Mouse (Mus musculus): ENCODE measurements around the gene Emilin1.

The Emilin1 gene

GRCm38 (mm10) chr5:30959198-30959854 lies 46.1 kb downstream of the Emilin1 start:
- DNase-seq (ENCODE audit: low read depth, low spot score): no peak

- peak; percentile 99 for DNase-seq (ENCODE audit: low read depth, low spot score)
Measured at GRCm38 (mm10) chr5:30959966-30960501, 46.8 kb downstream of the Emilin1 start, which contains the start of gene Preb. Gene Preb, minus strand, starts transcription at chr5:30960361.

- no peak for DNase-seq (ENCODE audit: low read depth, low spot score)
Measured at GRCm38 (mm10) chr5:30960814-30961213, 47.6 kb downstream of the Emilin1 start.

- DNase-seq (ENCODE audit: low read depth, low spot score): no peak
Measured at GRCm38 (mm10) chr5:30961545-30962505, 48.6 kb downstream of the Emilin1 start.

- no peak for DNase-seq (ENCODE audit: low read depth, low spot score)
Measured at GRCm38 (mm10) chr5:30963916-30964315, 50.7 kb downstream of the Emilin1 start.

GRCm38 (mm10) chr5:30966189-30966588 lies 53.0 kb downstream of the Emilin1 start:
- DNase-seq (ENCODE audit: low read depth, low spot score): no peak

- DNase-seq (ENCODE audit: low read depth, low spot score): no peak
Measured at GRCm38 (mm10) chr5:30968416-30968815, 55.2 kb downstream of the Emilin1 start, which contains the start of gene Tcf23. Gene Tcf23, plus strand, starts transcription at chr5:30968662.

- DNase-seq (ENCODE audit: low read depth, low spot score): no peak
Measured at GRCm38 (mm10) chr5:30969440-30969839, 56.2 kb downstream of the Emilin1 start.

Measured in mesoderm, embryonic 11.5 days (tissue).